Mouse (Mus musculus) ES-E14 (cell line): Measurements from ENCODE around the gene Spic.

Source experiments
- CHD2 ChIP-seq: IDR thresholded peaks from 2 replicates; pipeline ENCODE4 v1.6.1; 2014; ENCODE audit warnings: mild to moderate bottlenecking, low read depth, low read length, inconsistent platforms
- MAFK ChIP-seq: IDR thresholded peaks from 2 replicates; pipeline ENCODE4 v1.6.1; 2014; ENCODE audit warnings: mild to moderate bottlenecking, low read depth, low read length, inconsistent platforms; ENCODE audit not compliant: insufficient read depth

GRCm38 (mm10) chr10:88731496-88732308 is 46.9 kb upstream of the Spic start:
- 0 out of 2 replicates have a peak, but pooled peaks have one; percentile 10 for TF ChIP-seq CHD2
- TF ChIP-seq MAFK, result no peak
